Comparison of ENCODE assay signal across 7 mouse cellular contexts in the genomic region with DNA sequence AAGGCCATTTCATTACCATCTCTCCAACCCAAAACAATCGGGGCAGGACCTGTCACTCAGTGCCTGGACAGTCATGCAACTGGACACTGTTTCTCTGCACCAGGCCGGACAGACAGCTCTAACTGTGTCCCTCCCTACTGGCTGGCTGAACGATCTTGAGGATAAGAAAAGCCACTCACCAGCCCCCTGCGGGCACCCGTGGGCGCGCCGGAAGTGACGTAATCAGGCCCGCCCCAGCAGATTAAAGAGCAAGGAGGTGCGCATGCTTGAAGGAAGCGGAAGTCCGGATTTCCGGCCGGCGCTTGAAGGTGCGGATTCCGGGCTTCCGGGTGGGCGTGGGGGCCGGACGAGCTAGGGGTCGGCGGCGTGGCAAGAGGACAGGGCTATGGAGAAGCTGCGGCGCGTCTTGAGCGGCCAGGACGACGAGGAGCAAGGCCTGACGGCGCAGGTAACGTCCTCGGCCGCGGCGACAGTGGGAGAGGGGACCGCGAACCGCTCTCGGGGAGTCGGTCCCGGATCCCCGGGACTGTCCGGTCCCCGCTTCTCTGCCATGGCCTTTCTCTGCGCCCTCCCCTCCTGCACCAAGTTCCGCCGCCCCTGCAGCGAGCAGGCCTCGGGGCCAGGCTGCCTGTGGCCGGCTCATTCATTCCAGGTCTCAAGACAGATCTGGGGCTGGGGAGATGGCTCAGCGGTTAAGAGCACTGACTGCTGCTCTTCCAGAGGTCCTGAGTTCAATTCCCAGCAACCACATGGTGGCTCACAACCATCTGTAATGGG. TPM values are rescaled to one million over a fixed set of nuclear protein-coding genes. Genes with fewer than 3 reads are reported as not detected.
DNase-seq lines count a peak whose midpoint lies in the region; ATAC-seq lines count a peak whose summit lies in the region.

A gene (plus strand): TSS at position 265 of the 777 bp plus-strand sequence.

- intact Hi-C loops in gastrocnemius, postnatal 36 days (cut with DNase I) = no loop called here
- intact Hi-C loops in left cerebral cortex, postnatal 25 days (cut with DNase I) = loop anchor here (2.0 kb wide), 1 partner anchor 62 kb away; no protein-coding TSS in a partner anchor

- no peaks in the 10 kb centered on the region for H3K27me3 ChIP-seq in intestine, embryonic 15.5 days (replicated peaks)
- no peaks in the 10 kb centered on the region for H3K27me3 ChIP-seq in midbrain, embryonic 10.5 days (ENCODE audit: low read depth, poor library complexity, severe bottlenecking)

- H3K9ac ChIP-seq in intestine, embryonic 15.5 days = peak within 1 kb of the TSS; percentile 89

- peak within 1 kb of the TSS; percentile 62 for H3K4me2 ChIP-seq in intestine, embryonic 15.5 days (replicated peaks)

- WGBS in intestine, embryonic 15.5 days = under 1% methylated on average over 54 of the region's 54 CpGs
- under 1% methylated on average over 54 of the region's 54 CpGs for WGBS in midbrain, embryonic 10.5 days

- H3K27ac ChIP-seq in intestine, embryonic 15.5 days = peak within 1 kb of the TSS; percentile 61
- H3K27ac ChIP-seq in midbrain, embryonic 10.5 days (replicated peaks) = peak within 1 kb of the TSS; percentile 80

- peak within 1 kb of the TSS; percentile 86 for H3K4me3 ChIP-seq in intestine, embryonic 15.5 days (replicated peaks)
- peak within 1 kb of the TSS; percentile 90 for H3K4me3 ChIP-seq in midbrain, embryonic 10.5 days

- DNase-seq in adrenal gland, adult 18-20 months (ENCODE audit: low spot score in 2 of 2) = peak; percentile 97 to 98
- peak; percentile 96 for DNase-seq in embryo, embryonic 11 days
- DNase-seq in gastrocnemius, postnatal 36 days = peak; percentile 94 to 95
- DNase-seq in left cerebral cortex, postnatal 25 days (ENCODE audit: low spot score in 2 of 2) = peak; percentile 96 to 99
- peak; percentile 96 for DNase-seq in midbrain, embryonic 10.5 days (ENCODE audit: low spot score)
- DNase-seq in right cerebral cortex, postnatal 4 days = peak; percentile 96

- no peaks in the 10 kb centered on the region for H3K9me3 ChIP-seq in intestine, embryonic 15.5 days
- H3K9me3 ChIP-seq in midbrain, embryonic 10.5 days (replicated peaks) = no peaks in the 10 kb centered on the region

- ATAC-seq in intestine, embryonic 15.5 days = peak; percentile 98

- no peaks in the 10 kb centered on the region for H3K36me3 ChIP-seq in intestine, embryonic 15.5 days
- no peaks in the 10 kb centered on the region for H3K36me3 ChIP-seq in midbrain, embryonic 10.5 days

- peaks cover 7% of the 10 kb centered on the region for H3K4me1 ChIP-seq in intestine, embryonic 15.5 days (replicated peaks)
- H3K4me1 ChIP-seq in midbrain, embryonic 10.5 days = peaks cover 24% of the 10 kb centered on the region

RNA-seq across cellular contexts. Expression of the gene that starts here (rescaled TPM):
- 10 to 100 TPM; 38.1 to 43.2 TPM for total RNA-seq in adrenal gland, adult 18-20 months (2021)
- total RNA-seq in gastrocnemius, postnatal 36 days (2021) = 1 to 10 TPM; 5.0 to 5.7 TPM
- polyA plus RNA-seq in intestine, embryonic 15.5 days (2015; fragmentation: Nextera tagmentation; extraction: Ambion mirVana) = 78.7 and 79.0 TPM in 2 replicates
- total RNA-seq in left cerebral cortex, postnatal 25 days (2021) = 10 to 100 TPM; 57.1 to 64.1 TPM
- 67.1 and 81.1 TPM in 2 replicates for polyA plus RNA-seq in midbrain, embryonic 10.5 days (2016; fragmentation: Nextera tagmentation; extraction: Ambion mirVana)

Comparison
In these comparisons a context has a peak if more than half of its experiments do, and no peak if none do; other contexts are left out.
1. Peak in every context shown above with its lines: DNase-seq, ATAC-seq, H3K4me3 ChIP-seq and H3K27ac ChIP-seq.
2. RNA of the gene that starts here (total RNA-seq): 57.1 to 64.1 TPM in left cerebral cortex, postnatal 25 days and 38.1 to 43.2 TPM in adrenal gland, adult 18-20 months; 5.0 to 5.7 TPM in gastrocnemius, postnatal 36 days; every median in the first group is over 4 times any median in the second.